Mouse (Mus musculus) lung, postnatal 0 days (tissue): ENCODE results near the gene 1110008L16Rik.

ENCODE experiments used
- CTCF ChIP-seq: IDR thresholded peaks from 2 replicates; pipeline ENCODE4 v1.5.1; 2016; ENCODE audit warnings: antibody characterized with exemption, mild to moderate bottlenecking
- EP300 ChIP-seq: IDR thresholded peaks from 2 replicates; pipeline ENCODE4 v1.6.1; 2016; ENCODE audit warnings: antibody characterized with exemption, mild to moderate bottlenecking, control low read depth

- TF ChIP-seq CTCF (no peak), EP300 (no peak)
Observed at GRCm38 (mm10) chr12:55377610-55377980, 78.2 kb downstream of the 1110008L16Rik start.
